Mouse (Mus musculus): ENCODE results near the gene Nol12.

The Nol12 gene

GRCm38 (mm10) chr15:78986536-78987220, 51.9 kb downstream of the Nol12 start:
- no peak for DNase-seq (ENCODE audit: low read depth, low spot score)
- Histone ChIP-seq H3K36me3 (ENCODE audit: control insufficient read depth, insufficient read depth, low read length, poor library complexity, severe bottlenecking) (peaks cover 1% of the 10 kb centered on the region; the same call in 1 of the 2 replicates), H3K27me3 (ENCODE audit: control insufficient read depth, insufficient read depth, low read length, poor library complexity, severe bottlenecking) (no peaks in the 10 kb centered on the region)

- Histone ChIP-seq H3K27me3 (ENCODE audit: control insufficient read depth, insufficient read depth, low read length, poor library complexity, severe bottlenecking) (no peaks in the 10 kb centered on the region), H3K36me3 (ENCODE audit: control insufficient read depth, insufficient read depth, low read length, poor library complexity, severe bottlenecking) (peaks cover 11% of the 10 kb centered on the region)
- no peak for DNase-seq (ENCODE audit: low read depth, low spot score)
Measured at GRCm38 (mm10) chr15:78988499-78988971, 53.8 kb downstream of the Nol12 start.

- Histone ChIP-seq H3K36me3 (ENCODE audit: control insufficient read depth, insufficient read depth, low read length, poor library complexity, severe bottlenecking) (peaks cover 15% of the 10 kb centered on the region), H3K27me3 (ENCODE audit: control insufficient read depth, insufficient read depth, low read length, poor library complexity, severe bottlenecking) (no peaks in the 10 kb centered on the region)
- DNase-seq (ENCODE audit: low read depth, low spot score): no peak
Measured at GRCm38 (mm10) chr15:78989152-78990092, 54.7 kb downstream of the Nol12 start.

- Histone ChIP-seq H3K36me3 (ENCODE audit: control insufficient read depth, insufficient read depth, low read length, poor library complexity, severe bottlenecking) (peaks cover 16% of the 10 kb centered on the region), H3K27me3 (ENCODE audit: control insufficient read depth, insufficient read depth, low read length, poor library complexity, severe bottlenecking) (no peaks in the 10 kb centered on the region)
- no peak for DNase-seq (ENCODE audit: low read depth, low spot score)
Measured at GRCm38 (mm10) chr15:78990093-78990463, 55.3 kb downstream of the Nol12 start.

- H3K36me3 ChIP-seq (ENCODE audit: control insufficient read depth, insufficient read depth, low read length, poor library complexity, severe bottlenecking): peaks cover 16% of the 10 kb centered on the region
- DNase-seq (ENCODE audit: low read depth, low spot score): no peak
- H3K27me3 ChIP-seq (ENCODE audit: control insufficient read depth, insufficient read depth, low read length, poor library complexity, severe bottlenecking): no peaks in the 10 kb centered on the region
Measured at GRCm38 (mm10) chr15:78990970-78991525, 56.3 kb downstream of the Nol12 start.

GRCm38 (mm10) chr15:78992235-78992634, 57.5 kb downstream of the Nol12 start:
- no peaks in the 10 kb centered on the region for H3K27me3 ChIP-seq (ENCODE audit: control insufficient read depth, insufficient read depth, low read length, poor library complexity, severe bottlenecking)
- no peak for DNase-seq (ENCODE audit: low read depth, low spot score)
- peaks cover 16% of the 10 kb centered on the region for H3K36me3 ChIP-seq (ENCODE audit: control insufficient read depth, insufficient read depth, low read length, poor library complexity, severe bottlenecking)

GRCm38 (mm10) chr15:78992925-78993324, 58.2 kb downstream of the Nol12 start:
- no peak for DNase-seq (ENCODE audit: low read depth, low spot score)
- Histone ChIP-seq H3K36me3 (ENCODE audit: control insufficient read depth, insufficient read depth, low read length, poor library complexity, severe bottlenecking) (peaks cover 16% of the 10 kb centered on the region), H3K27me3 (ENCODE audit: control insufficient read depth, insufficient read depth, low read length, poor library complexity, severe bottlenecking) (no peaks in the 10 kb centered on the region)
